Mouse (Mus musculus) adrenal gland, adult (tissue): ENCODE measurements around the gene Acp7.
"Not testable (repeated sequence)": the region's sequence is repeated elsewhere in the genome, so short reads cannot be mapped to it uniquely, and the experiment has no call there.

Source experiments
- DNase-seq, 2 experiments: peaks; one replicate each; pipeline ENCODE4 v3.0.0; 2022 to 2023; ENCODE audit warnings: low spot score in 1 of 2; ENCODE audit not compliant: inconsistent age in 2 of 2

Gene Acp7

GRCm38 (mm10) chr7:28631073-28631472 is at the start of gene Acp7:
Gene Acp7 (minus strand): TSS chr7:28631332.
- DNase-seq, result no peak

DNA sequence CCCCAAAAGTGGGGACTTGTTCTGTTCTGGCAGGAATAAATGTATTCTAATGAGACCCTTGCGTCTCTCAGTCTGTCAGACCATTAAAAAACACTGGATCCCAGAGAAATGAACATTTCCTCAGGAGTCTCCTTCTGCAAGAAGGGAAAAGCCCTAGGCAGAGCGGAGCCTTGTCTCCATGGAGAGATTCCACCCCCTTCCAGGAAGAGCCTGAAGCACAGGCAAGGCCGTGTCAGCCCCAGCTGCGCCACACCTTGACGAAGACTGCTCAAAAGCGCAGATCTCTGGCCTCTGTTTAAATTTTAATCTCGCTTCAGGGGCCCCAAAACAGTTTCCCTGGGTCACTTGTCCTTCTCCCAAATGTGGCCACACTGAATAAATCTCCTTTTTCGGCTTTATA is 46.5 kb upstream of the Acp7 start:
- DNase-seq, result no peak

DNA sequence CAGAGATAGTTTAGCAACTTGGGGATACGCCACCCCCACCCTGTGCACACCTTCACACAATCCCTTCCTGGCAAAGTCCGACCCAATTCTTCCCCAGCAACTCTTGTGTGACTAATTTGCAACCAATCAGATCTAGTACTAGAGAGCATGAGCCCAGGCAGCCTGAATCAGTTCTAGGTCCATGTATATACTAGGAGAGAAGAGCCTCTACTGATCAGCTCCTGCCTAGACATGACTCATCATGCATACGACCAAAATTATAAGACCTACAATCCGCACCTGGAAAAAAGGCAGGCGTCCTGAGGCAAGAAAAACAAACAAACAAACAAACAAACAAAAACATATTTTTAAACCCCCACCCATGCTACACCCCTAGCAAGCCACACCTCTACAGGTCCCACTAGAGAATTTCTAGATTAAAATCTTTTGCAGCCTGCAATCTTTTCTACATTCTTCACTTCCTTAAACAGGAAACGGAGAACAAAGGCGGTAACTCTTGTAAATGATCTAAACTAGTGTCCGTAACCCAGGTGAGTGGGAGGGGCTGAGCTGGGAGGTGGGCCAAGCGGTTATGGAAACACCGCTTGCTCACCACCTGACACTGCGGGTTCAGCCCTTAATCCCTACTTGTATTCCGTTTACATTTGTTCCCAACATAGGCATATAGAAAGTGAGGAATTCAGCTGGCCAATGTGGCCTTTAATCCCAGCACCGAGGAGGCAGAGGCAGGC is 45.8 kb upstream of the Acp7 start:
- DNase-seq, result no peak

- DNase-seq, result peak; percentile 75 to 88
These were observed 44.6 kb upstream of the Acp7 start for GRCm38 (mm10) chr7:28675746-28676145.

DNA sequence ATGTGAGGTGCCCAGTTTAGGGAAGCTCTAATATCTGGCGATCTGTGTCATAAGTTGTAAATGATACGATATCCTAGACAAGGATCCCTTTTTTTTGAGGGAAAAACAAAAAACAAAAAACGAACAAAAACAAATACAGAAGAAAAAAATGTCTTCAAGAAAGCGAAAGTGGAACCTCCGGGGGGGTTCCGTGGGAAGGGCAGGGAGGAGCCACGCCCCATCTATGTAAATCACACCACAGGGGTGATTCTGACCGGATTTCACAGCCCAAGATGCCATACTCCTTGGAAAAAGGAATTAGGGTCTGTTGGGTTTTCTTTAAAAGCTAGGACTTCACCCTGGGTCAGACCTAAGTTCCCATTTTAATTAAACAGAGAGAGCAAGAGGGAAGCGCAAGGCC is 43.9 kb upstream of the Acp7 start:
- no peak for DNase-seq

DNA sequence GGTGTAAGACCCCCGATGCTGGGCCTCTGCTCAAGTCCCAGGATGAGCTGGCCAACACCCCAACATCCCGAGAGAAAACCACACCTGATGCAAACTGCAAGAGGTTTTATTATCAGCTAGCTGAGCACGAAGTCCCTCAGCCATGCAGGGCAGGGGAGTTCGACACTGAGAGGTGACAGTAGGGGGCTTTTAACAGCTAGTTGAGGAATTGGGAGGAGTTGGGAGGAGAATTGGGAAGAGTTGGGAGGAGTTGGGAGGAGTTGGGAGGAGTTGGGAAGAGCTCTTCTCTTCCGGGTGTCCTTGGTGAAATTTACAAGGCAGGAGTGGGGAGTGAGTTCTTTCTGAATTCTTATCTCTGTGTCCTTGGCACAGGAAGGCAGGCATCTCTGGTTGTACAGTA is 41.7 kb upstream of the Acp7 start:
- peak; percentile 12 to 27 for DNase-seq

GRCm38 (mm10) chr7:28672276-28672675 is 41.1 kb upstream of the Acp7 start:
- no peak for DNase-seq

DNA sequence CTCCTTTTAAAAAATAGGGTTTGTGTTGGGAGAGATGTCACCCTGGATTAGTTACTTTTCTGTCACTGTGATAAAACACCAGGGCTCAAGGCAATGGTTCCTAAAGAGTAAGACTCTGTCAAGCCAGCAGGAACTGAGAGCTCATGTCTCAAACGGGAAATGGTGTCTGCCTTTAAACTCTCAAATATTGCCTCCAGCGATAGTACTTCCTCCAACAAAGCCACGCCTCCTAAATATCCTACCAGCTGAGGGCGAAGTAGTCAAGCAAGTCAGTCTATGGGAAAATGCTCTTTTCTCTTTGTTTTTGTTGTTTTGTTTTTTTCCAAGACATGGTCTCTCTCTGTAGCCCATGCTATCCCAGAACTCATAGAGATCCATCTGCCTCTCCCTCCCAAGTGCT is 40.0 kb upstream of the Acp7 start:
- DNase-seq, result no peak

- peak in 1 of 2 experiments; percentile 33 for DNase-seq
These were observed 34.8 kb upstream of the Acp7 start for GRCm38 (mm10) chr7:28665620-28666579.

DNA sequence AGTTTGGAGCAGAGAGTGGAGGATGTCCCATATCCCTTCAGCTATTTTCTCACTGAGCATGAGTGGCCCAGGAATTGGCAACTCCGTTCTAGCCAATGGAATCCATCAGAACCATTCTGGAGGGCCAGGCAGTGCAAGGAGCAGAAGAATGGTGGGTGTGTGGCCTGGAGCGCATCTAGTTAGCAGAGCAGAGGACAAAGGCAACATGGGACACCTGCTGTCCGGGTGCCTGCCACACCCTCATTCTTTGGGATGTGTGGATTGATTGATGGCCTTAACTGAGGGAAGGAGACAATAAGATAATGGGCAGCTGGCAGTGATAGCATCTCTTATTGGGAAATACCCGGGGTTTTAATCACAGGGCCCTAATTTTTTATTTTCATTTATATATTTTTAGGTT is 25.3 kb upstream of the Acp7 start:
- DNase-seq, result no peak

DNA sequence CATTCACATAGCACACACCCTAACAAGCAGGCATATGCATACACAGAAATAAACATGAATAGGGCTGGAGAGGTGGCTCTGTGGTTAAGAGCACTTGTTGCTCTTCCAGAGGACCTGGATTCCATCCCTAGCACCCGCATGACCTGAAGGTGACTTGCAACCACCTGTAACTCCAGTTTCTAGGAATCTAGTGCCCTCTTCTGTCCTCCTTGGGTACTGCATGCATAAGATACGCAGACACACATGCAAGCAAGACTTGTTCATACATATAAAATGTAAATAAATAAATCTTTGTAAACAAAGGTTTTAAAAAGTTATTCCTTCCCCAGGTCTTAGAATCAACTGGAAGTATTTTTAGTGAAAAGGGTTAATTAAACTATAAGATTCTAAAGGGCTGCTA is 20.0 kb upstream of the Acp7 start:
- no peak for DNase-seq

GRCm38 (mm10) chr7:28647016-28647415 is 15.9 kb upstream of the Acp7 start:
- DNase-seq, result peak in 1 of 2 experiments; percentile 26

DNA sequence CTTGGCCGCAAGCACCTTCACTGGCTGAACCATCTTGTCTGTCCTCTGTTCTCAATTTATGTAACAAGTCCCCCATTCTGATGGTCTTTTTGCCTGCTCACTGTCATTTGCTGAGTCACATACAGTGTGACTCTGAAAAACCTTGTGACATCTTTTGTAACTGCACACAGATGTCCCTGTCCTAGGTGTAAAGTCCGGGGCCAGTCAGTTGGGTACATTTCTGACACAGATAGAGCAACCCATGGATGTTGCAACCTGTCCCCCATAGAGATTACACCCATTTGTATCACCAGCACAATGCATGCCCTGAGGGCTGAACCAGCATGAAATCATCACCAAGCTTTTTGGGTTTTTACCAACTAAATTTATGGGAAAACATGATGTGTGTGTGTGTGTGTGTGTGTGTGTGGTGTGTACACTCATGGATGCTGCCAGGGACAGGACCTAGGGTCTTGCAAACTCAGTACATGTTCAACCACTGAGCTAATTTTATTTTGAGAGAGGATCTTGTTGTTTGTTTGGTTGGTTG is 14.9 kb upstream of the Acp7 start:
- no peak for DNase-seq

- no peak for DNase-seq
These were observed 14.2 kb upstream of the Acp7 start for GRCm38 (mm10) chr7:28645366-28645765.

DNA sequence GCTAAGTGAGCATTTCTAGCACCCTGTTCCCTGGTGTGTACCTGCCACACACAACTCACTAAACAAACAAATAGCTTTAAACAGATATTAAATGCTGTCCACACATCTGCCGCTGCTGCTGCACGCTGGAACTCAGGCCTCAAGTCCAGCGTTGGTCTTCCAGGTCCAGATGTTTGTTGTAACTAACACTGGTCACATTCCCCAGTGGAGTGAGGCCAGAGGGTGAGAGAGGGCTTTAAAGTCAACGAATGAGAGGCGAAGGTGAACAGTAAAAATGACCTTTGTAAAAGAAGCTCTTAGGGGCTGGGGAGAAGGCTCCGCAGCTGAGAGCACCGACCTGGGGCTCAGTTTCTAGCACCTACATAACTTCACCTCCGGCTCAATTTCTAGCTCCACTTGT is 10.4 kb upstream of the Acp7 start:
- no peak for DNase-seq

DNA sequence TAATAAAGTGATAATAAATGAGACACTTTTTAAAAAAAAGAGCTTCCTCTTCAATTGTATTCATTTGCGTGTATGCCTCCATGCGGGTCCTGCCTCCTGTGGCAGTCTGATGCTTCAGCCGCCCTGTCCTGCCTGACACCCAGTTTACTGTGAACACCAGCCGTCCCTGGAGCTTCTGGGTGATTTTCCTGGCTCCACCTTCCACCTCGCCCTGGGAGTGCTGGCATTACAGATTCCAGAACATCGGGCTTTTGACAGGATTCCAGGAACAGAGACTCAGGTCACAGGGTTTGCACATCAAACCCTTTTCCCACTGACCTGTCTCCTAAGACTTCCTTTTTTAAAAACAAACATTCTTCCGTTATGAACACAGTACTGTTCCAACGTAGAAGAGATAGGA is 6.4 kb upstream of the Acp7 start:
- DNase-seq, result peak in 1 of 2 experiments; percentile 43

GRCm38 (mm10) chr7:28634128-28634527 is 3.0 kb upstream of the Acp7 start:
- DNase-seq, result no peak

- no peak for DNase-seq
These were observed 6.3 kb downstream of the Acp7 start for GRCm38 (mm10) chr7:28624791-28625190.

GRCm38 (mm10) chr7:28619098-28619715 is 11.9 kb downstream of the Acp7 start:
- no peak for DNase-seq

DNA sequence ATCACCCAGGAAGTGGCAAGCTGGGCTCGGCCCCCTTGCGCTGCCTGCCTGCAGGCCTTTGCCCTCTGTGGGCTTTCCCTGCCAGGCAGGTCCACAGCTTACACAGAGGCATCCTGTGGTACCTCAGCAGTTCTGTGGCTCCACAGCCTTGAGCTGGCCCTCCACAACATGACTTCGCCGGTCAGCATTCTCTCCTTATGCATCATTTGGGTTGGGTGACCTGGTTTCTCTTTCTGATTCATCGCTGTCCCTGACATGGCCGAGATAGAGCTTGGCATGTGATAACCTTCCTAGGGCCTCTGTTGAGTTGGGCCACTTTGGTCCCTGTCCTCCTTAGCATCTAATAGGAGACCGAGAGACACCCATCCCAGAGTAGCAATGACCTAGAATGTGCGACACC is 25.2 kb downstream of the Acp7 start:
- DNase-seq, result peak; percentile 81 to 89

DNA sequence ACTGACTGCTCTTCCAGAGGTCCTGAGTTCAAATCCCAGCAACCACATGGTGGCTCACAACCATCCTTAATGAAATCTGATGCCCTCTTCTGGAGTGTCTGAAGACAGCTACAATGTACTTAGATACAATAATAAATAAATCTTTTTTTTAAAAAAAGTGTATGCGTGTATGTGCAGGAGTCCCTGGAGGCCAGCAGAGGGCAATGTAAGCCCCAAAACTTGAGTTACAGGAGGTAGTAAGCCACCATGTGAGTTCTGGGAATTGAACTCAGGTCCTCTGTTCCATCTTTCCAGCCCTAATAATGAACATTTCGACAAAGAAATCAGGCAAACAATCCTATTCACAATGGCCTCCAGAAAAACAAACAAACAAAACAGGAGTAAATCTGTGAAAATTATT is 27.3 kb downstream of the Acp7 start:
- DNase-seq, result not testable (repeated sequence)
